Mouse (Mus musculus) monocyte, adult 5-6 weeks (primary cell): Measurements from ENCODE around the gene Samd4. TPM values are rescaled to one million over a fixed set of nuclear protein-coding genes. Genes with fewer than 3 reads are reported as not detected.
"Not testable (repeated sequence)": the region's sequence is repeated elsewhere in the genome, so short reads cannot be mapped to it uniquely, and the experiment has no call there.

Experiments
- ATAC-seq: fragments of 153-309, 156-312 bp; replicated peaks from 2 replicates; pipeline ENCODE4 v1.8.0; 2017; ENCODE audit warnings: mild to moderate bottlenecking; ENCODE audit not compliant: low TSS enrichment, insufficient number of reproducible peaks, severe bottlenecking, poor library complexity, low FRiP score
- total RNA-seq: library from RNA; stranded (forward); fragments of 200-1000, 200-491, 200-594 nt; gene quantifications from 3 replicates; pipeline ENCODE4 v1.2.3, GENCODE M21; 2017

Gene Samd4
- total RNA-seq, 1 experiment from 2014 or later = not detected

DNA sequence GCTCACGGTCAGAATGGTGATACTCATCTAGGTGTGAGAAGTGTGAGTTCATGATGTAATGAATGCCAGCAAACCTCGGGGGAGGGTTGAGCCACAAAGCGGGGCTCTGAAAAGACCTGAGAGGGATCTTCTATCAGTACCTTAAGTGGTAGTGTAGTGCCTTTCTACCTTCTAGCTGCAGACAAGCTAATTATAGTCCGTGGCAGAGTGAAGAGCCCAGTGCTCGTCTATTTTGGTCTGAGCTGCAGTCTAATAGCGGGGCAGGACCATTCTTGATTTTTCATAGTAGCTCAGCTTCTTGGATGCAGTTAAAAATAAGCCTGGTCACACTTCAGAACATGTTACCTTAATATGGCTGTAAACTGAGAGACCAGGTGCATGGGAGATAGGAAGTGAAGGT is 201.2 kb downstream of the Samd4 start:
- ATAC-seq = no peak

GRCm38 (mm10) chr14:47084686-47085085 is 202.0 kb downstream of the Samd4 start:
- no peak for ATAC-seq

- no peak for ATAC-seq
These were observed 203.5 kb downstream of the Samd4 start for GRCm38 (mm10) chr14:47086123-47086522.

DNA sequence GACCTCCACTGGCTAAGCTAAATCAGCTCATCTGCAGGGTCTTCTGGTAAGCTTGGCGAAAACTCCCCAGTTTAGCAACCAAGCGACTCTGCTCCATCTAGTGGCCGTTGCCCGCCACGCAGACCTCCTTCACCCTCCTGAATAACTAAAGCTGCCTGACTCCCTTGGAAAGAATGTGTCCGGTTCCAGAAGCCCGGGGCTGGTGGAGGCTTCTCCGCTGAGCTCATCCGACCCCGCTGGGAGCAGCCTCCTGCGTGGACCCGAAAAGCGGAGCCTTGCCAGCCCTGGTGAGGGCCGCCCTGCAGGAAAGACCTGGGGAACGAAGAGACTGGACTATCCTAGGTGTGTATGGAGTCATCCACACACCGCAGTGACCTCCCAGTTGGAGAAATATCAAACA is 204.1 kb downstream of the Samd4 start:
- ATAC-seq = peak; percentile 25; the same call in 1 of the 2 replicates

GRCm38 (mm10) chr14:47087182-47087581 is 204.5 kb downstream of the Samd4 start:
- ATAC-seq = no peak

- ATAC-seq = no peak
These were observed 205.1 kb downstream of the Samd4 start for GRCm38 (mm10) chr14:47087669-47088250.

- ATAC-seq = no peak
These were observed 205.7 kb downstream of the Samd4 start for GRCm38 (mm10) chr14:47088339-47088738.

DNA sequence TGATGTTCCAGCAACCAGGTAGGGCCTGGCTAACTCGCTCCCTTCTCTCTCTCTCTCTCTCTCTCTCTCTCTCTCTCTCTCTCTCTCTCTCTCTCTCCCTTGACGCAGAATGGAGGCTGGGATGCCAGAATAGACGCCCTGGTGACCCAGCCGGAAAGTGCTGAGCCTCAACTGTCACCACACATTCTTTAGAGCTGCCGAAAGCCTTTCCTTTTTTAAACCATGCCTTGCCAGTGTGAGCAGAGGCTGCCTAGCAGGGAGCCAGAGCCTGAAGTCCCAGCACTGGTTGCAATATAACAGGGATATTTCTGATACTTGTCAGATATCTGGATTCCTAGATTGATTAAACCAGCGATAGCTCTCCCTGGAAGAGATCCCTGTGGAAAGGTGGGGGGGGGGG is 206.5 kb downstream of the Samd4 start:
- ATAC-seq = no peak

DNA sequence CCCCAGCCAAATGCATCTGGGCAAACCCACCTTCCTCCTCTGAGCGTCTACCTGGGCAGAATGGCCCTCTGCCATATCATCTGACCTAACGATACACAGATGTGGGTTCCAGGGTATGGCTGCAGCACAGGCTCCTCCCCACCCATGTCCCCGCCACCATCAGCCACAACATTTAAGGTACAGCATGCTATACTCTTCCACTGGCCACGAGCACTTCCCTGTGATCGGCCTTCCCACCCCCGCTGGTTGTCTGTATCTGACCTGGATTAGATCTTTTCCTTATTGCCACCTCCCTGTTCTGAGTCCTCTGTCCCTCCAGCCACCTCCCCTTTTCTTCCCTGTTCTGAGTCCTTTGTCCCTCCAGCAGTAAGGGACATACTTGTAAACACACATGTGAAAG is 209.3 kb downstream of the Samd4 start:
- ATAC-seq = no peak

DNA sequence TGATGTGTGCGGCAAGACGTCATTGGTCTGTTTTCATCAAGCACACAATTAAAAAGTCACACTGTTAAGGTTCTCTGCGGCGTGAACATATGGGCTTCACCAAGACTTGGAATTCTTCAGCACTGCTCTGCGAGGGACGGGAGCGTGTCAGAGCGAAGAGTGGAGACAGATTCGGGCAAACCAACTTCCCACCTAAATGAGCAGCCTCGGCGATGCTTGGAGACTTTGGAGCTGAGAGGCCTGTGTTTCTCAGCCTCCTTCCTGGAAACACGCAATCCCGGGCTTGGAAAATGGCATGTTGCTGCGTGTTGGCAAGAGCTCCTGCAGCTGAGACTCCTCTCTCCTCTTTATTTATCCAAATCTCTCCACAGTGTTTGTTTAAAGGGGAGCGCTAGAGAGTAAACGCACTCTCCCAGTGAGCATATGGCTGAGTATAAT is 210.7 kb downstream of the Samd4 start:
- ATAC-seq = no peak

GRCm38 (mm10) chr14:47095036-47095435 is 212.4 kb downstream of the Samd4 start:
- ATAC-seq = no peak

DNA sequence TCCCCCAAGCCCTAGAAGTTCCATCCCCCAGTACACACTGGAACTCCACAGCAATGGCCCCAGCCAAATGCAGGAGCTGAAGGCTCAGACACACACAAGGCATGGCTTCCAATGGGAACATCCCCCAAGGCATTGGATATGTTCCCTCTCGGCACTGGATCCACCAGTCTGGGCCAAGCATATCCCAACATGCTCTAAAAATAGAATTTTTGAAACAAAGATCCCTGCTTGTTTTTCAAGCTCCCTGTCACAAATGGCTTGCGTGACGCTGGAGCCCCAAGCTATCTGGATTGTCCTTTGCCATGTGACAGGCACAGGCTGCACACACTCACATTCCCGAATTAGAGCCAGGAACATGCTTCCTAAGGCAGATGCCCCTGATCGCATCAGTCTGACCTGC is 213.7 kb downstream of the Samd4 start:
- ATAC-seq = no peak

DNA sequence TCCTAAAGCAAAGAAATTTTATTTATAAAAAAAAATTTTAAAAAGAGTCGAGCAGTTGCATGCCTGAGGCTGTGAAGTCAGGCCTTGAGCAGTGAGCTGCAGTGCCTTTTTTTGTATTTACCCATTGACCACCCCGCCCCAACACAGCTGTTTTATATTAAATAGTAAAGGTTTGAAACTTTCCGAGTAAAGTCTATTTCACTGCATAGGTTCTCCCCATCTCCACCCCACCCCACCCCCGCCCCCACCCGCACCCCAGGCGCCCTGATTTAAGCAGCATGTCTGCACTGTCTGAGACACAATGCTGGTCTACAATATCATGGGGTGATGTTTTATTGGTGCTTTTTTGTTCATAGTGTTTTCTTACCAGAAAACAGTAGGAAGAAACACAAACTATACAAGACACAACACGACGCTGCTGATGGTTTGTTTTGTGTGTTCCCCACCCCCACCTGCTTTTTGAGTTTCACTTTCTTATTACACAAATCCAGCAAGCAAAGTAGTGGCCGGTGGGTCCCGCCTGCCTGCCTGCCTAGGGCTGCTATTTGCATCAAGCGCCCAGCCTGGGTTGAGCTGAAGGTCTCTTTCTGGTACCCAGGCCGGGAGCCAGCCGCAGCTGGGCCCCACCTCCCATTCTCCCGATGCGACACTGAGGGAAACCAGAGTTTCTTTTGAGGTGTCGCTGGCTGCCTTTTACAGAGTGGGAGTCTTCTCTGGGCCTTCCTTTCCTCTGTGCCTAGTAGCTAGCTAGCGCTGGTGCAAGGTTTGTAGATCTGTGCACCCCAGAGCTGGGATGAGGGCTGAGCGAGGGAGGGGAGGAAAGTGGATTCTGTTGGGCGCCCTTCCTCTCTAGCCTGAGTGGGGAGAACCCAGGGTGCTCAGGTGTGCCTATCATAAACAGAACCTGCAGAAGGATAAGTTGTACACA is 221.9 kb downstream of the Samd4 start:
- ATAC-seq = 0 out of 2 replicates have a peak, but pooled peaks have one; percentile 40

GRCm38 (mm10) chr14:47105174-47105557 is 222.5 kb downstream of the Samd4 start:
- ATAC-seq = no peak

DNA sequence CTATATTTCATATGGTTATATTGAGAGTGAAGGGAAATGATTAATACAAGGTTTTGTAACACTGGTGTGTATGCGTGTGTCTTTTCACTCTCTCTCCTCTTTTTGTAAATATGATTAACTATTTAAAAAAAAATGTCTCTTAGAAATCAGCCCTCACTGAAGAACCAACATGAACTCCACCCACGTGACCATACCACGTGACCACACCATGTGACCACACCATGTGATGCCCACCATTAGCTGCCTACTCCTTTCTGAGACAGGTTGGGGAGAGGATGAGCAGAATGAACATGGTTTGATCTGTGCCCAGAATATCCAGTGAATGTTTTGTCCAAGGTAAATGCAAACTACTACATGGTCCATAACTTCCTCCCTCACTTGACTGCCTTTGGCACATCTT is 223.1 kb downstream of the Samd4 start:
- ATAC-seq = no peak

DNA sequence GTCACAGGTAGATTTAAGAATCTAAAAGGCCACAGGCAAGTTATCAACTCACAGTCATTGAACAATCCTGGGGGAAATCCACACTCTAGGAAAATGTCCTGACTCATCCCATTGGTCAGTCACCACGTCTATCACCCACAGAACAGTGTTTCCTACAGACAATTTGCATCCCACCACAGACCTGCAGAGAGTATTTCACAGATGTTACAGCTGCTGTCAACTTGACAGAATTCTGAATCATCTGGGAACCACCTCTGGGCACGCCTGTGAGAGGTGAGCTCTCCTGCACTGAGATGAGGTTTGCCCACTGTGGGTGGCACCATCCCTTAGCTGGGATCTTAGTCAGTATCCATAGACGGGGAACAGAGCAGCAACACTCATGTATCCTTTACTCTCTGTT is 224.8 kb downstream of the Samd4 start:
- no peak for ATAC-seq

DNA sequence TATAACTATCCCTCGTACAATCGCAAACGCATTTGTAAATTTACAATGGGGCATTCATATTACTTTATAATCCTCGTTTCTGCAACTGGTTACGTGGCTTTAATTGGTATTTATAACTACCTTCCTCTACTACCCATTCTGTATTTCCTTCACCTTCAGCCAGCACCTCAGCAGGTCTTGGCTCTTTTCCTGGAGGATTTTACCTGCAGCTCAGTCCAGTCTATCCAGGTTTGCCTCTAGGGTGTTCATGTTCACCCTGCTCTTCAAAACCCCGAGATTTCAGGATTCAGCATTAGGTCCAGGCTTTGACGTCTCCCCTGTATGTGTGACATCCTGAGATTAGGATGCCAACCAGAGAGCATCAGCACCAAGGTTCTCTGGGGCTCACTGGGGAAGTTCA is 227.7 kb downstream of the Samd4 start:
- not testable (repeated sequence) for ATAC-seq

DNA sequence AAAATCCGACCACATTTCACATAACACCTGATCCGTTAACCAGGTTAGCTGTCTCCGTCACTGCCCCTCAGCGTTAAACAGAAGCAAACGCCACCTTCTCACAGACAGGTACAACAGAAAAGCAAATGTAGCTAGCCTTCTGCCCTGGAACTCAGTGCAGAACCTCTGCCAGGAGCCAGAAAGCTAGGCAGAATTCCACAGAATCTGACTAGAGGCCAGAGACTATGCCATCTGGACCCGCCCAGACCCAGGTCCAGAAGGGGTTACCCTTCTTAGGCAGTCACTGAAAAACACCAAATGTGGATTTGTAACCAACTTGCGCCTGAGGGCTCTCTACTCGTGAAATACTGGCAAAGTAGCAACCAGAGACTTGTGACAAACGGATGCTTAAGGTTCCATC is 228.7 kb downstream of the Samd4 start:
- ATAC-seq = no peak

GRCm38 (mm10) chr14:47115154-47115553 is 232.5 kb downstream of the Samd4 start:
- ATAC-seq = no peak
